Mouse (Mus musculus) testis, adult 2 months (tissue): ENCODE results near the gene Mroh7.

Source experiments
- CTCF ChIP-seq: fragments of 200-500 bp; IDR thresholded peaks from 2 replicates; pipeline ENCODE4 v1.5.1; 2012; ENCODE audit warnings: low read depth, mild to moderate bottlenecking, inconsistent platforms, low read length, moderate library complexity; ENCODE audit not compliant: control insufficient read depth, insufficient read depth, insufficient replicate concordance
- POLR2A ChIP-seq: fragments of 200-500 bp; IDR thresholded peaks from 2 replicates; pipeline ENCODE4 v1.6.1; 2012; ENCODE audit warnings: low read depth, mild to moderate bottlenecking, inconsistent platforms, low read length, moderate library complexity; ENCODE audit not compliant: control insufficient read depth

GRCm38 (mm10) chr4:106720631-106721030 lies 10.1 kb downstream of the Mroh7 start:
- no peak for TF ChIP-seq CTCF
- TF ChIP-seq POLR2A, result no peak
